Mouse (Mus musculus) limb, embryonic 14.5 days (tissue): ENCODE measurements around the gene Lhfp. TPM values are rescaled to one million over a fixed set of nuclear protein-coding genes. Genes with fewer than 3 reads are reported as not detected.

ENCODE experiments used
- ATAC-seq: fragments of 200-750 bp; cut with Nextera tagmentation; 2 replicates; pipeline ENCODE4 v1.8.0; 2017; ENCODE audit warnings: low read depth, moderate number of reproducible peaks, moderate TSS enrichment; ENCODE audit not compliant: low FRiP score
- DNase-seq: peaks from one replicate; pipeline ENCODE4 v3.0.0-alpha.2; 2015; ENCODE audit warnings: low spot score
- H3K27ac ChIP-seq: fragments of 300-500 bp; sonication (generic); replicated peaks from 2 replicates; pipeline ENCODE4 v1.5.1; 2014; ENCODE audit warnings: low read depth, mild to moderate bottlenecking, low read length, moderate library complexity, mixed read lengths
- H3K27me3 ChIP-seq: fragments of 300-500 bp; sonication (generic); 2 replicates; pipeline ENCODE4 v1.6.1; 2014; ENCODE audit warnings: low read length, mixed read lengths; ENCODE audit not compliant: control insufficient read depth, insufficient read depth
- H3K36me3 ChIP-seq: fragments of 300-500 bp; sonication (generic); 2 replicates; pipeline ENCODE4 v1.6.1; 2014; ENCODE audit warnings: mild to moderate bottlenecking, low read length, moderate library complexity, mixed read lengths; ENCODE audit not compliant: control insufficient read depth, insufficient read depth
- H3K4me1 ChIP-seq: fragments of 300-500 bp; sonication (generic); 2 replicates; pipeline ENCODE4 v1.6.1; 2014; ENCODE audit warnings: antibody characterized with exemption, low read length, mixed read lengths; ENCODE audit not compliant: control insufficient read depth, insufficient read depth
- H3K4me2 ChIP-seq: fragments of 300-500 bp; sonication (generic); replicated peaks from 2 replicates; pipeline ENCODE4 v1.6.1; 2014; ENCODE audit warnings: low read depth, mild to moderate bottlenecking, low read length, moderate library complexity; ENCODE audit not compliant: severe bottlenecking
- H3K4me3 ChIP-seq: fragments of 300-500 bp; sonication (generic); replicated peaks from 2 replicates; pipeline ENCODE4 v1.5.1; 2014; ENCODE audit warnings: low read length
- H3K9ac ChIP-seq: fragments of 300-500 bp; sonication (generic); 2 replicates; pipeline ENCODE4 v1.6.1; 2014; ENCODE audit warnings: mild to moderate bottlenecking, low read depth, low read length, moderate library complexity; ENCODE audit not compliant: severe bottlenecking
- H3K9me3 ChIP-seq: fragments of 300-500 bp; sonication (generic); 2 replicates; pipeline ENCODE4 v1.6.1; 2016; ENCODE audit warnings: low read length; ENCODE audit not compliant: control insufficient read depth
- POLR2A ChIP-seq: fragments of 200-500 bp; IDR thresholded peaks from 2 replicates; pipeline ENCODE4 v1.8.0; 2012; ENCODE audit warnings: inconsistent platforms, mild to moderate bottlenecking, moderate library complexity, borderline replicate concordance; ENCODE audit not compliant: insufficient read depth, insufficient read length; ENCODE audit errors: extremely low read depth
- WGBS: fragments of 180-500 bp; shearing (Covaris S2); extraction: QIAGEN DNeasy Blood & Tissue Kit; methylation state at CpG from one replicate; pipeline ENCODE4 v1.1.7; 2014; 5-methylcytosine and 5-hydroxymethylcytosine counted together
- polyA plus RNA-seq, 2 experiments: library from polyadenylated mRNA; depleted of rRNA in 1 of 2; stranded (reverse) in 1 of 2; unstranded in 1 of 2; fragments of >200 nt; fragmentation: Nextera tagmentation in 1 of 2; extraction: Ambion mirVana in 1 of 2; gene quantifications; 2 replicates each; pipeline versions ENCODE4 v1.2.1 to v1.2.3; 2012 to 2014

Lhfp gene
- polyA plus RNA-seq, 2 experiments, result 83.3 to 94.0 TPM

GRCm38 (mm10) chr3:53210691-53211526, 169.6 kb downstream of the Lhfp start:
- Histone ChIP-seq H3K4me2 (no peak overlapping the region), H3K27me3 (no peaks in the 10 kb centered on the region), H3K27ac (no peak overlapping the region), H3K36me3 (no peaks in the 10 kb centered on the region), H3K4me1 (peaks cover 41% of the 10 kb centered on the region), H3K4me3 (no peak overlapping the region), H3K9me3 (no peaks in the 10 kb centered on the region), H3K9ac (no peak overlapping the region)
- WGBS, result 46% methylated on average over 10 of the region's 10 CpGs
- no peak for ATAC-seq
- no peak for DNase-seq
- TF ChIP-seq POLR2A, result no peak

- H3K4me1 ChIP-seq, result peaks cover 38% of the 10 kb centered on the region
- no peak overlapping the region for H3K4me3 ChIP-seq
- H3K27ac ChIP-seq, result no peak overlapping the region
- ATAC-seq (no peak), DNase-seq (peak; percentile 43)
- no peak overlapping the region for H3K4me2 ChIP-seq
- no peaks in the 10 kb centered on the region for H3K36me3 ChIP-seq
- no peak for TF ChIP-seq POLR2A
- 35% methylated on average over 2 of the region's 2 CpGs for WGBS
- no peak overlapping the region for H3K9ac ChIP-seq
- H3K27me3 ChIP-seq, result no peaks in the 10 kb centered on the region
- H3K9me3 ChIP-seq, result no peaks in the 10 kb centered on the region
Observed at GRCm38 (mm10) chr3:53212599-53212998, 171.3 kb downstream of the Lhfp start.

- H3K4me3 ChIP-seq, result no peak overlapping the region
- ATAC-seq (no peak), DNase-seq (no peak)
- H3K9ac ChIP-seq, result no peak overlapping the region
- peaks cover 38% of the 10 kb centered on the region for H3K4me1 ChIP-seq
- no peak for TF ChIP-seq POLR2A
- no peaks in the 10 kb centered on the region for H3K9me3 ChIP-seq
- H3K36me3 ChIP-seq, result no peaks in the 10 kb centered on the region
- H3K4me2 ChIP-seq, result no peak overlapping the region
- no peaks in the 10 kb centered on the region for H3K27me3 ChIP-seq
- 67% methylated on average over 3 of the region's 3 CpGs for WGBS
- no peak overlapping the region for H3K27ac ChIP-seq
Observed at GRCm38 (mm10) chr3:53213346-53213745, 172.0 kb downstream of the Lhfp start.

GRCm38 (mm10) chr3:53213746-53214271, 172.5 kb downstream of the Lhfp start:
- H3K27me3 ChIP-seq, result no peaks in the 10 kb centered on the region

GRCm38 (mm10) chr3:53214386-53214785, 173.1 kb downstream of the Lhfp start:
- Histone ChIP-seq H3K27me3 (no peaks in the 10 kb centered on the region), H3K4me1 (peaks cover 36% of the 10 kb centered on the region), H3K4me2 (no peak overlapping the region), H3K4me3 (no peak overlapping the region), H3K27ac (no peak overlapping the region), H3K9me3 (no peaks in the 10 kb centered on the region), H3K9ac (no peak overlapping the region), H3K36me3 (no peaks in the 10 kb centered on the region)
- no peak for TF ChIP-seq POLR2A
- DNase-seq, result no peak
- 66% methylated on average over 4 of the region's 4 CpGs for WGBS
- no peak for ATAC-seq

More at GRCm38 (mm10) chr3:53213746-53214271, 172.5 kb downstream of the Lhfp start:
- Histone ChIP-seq H3K4me3 (no peak overlapping the region), H3K27ac (no peak overlapping the region), H3K9me3 (no peaks in the 10 kb centered on the region), H3K4me1 (peaks cover 38% of the 10 kb centered on the region), H3K9ac (no peak overlapping the region), H3K4me2 (no peak overlapping the region), H3K36me3 (no peaks in the 10 kb centered on the region)
- TF ChIP-seq POLR2A, result no peak
- 44% methylated on average over 7 of the region's 7 CpGs for WGBS
- ATAC-seq (no peak), DNase-seq (no peak)
